Mouse (Mus musculus) thymus, postnatal 25 days (tissue): Measurements from ENCODE around the gene Nol8.

Experiments
- DNase-seq: peaks from one replicate; pipeline ENCODE4 v3.0.0; 2022

Gene Nol8

GRCm38 (mm10) chr13:49691056-49691455 is 38.2 kb downstream of the Nol8 start:
- DNase-seq: no peak

GRCm38 (mm10) chr13:49703216-49703779 is 50.4 kb downstream of the Nol8 start:
- no peak for DNase-seq

GRCm38 (mm10) chr13:49706032-49706690 is 53.3 kb downstream of the Nol8 start:
- no peak for DNase-seq

- no peak for DNase-seq
Measured at GRCm38 (mm10) chr13:49708311-49708710, 55.4 kb downstream of the Nol8 start.

- no peak for DNase-seq
Measured at GRCm38 (mm10) chr13:49712047-49712721, 59.3 kb downstream of the Nol8 start.

GRCm38 (mm10) chr13:49719310-49719709 is 66.4 kb downstream of the Nol8 start:
- DNase-seq: no peak
